Mouse (Mus musculus) G1E (cell line): ENCODE data around the gene Nav1.

Experiments
- CTCF ChIP-seq: IDR thresholded peaks from 2 replicates; pipeline ENCODE4 v1.5.1; 2012; ENCODE audit warnings: low read depth, low read length, inconsistent platforms, mixed read lengths
- GATA1 ChIP-seq: IDR thresholded peaks from 2 replicates; pipeline ENCODE4 v1.6.1; 2012; ENCODE audit warnings: borderline replicate concordance, low read length, inconsistent platforms, mixed read lengths
- GATA2 ChIP-seq: IDR thresholded peaks from 2 replicates; pipeline ENCODE4 v1.6.1; 2012; ENCODE audit warnings: low read depth, low read length, inconsistent platforms, borderline replicate concordance
- POLR2AphosphoS5 ChIP-seq: IDR thresholded peaks from 2 replicates; pipeline ENCODE4 v1.6.1; 2012; ENCODE audit warnings: low read depth, low read length, inconsistent platforms; ENCODE audit not compliant: insufficient replicate concordance
- TAL1 ChIP-seq: conservative IDR thresholded peaks from 2 replicates; pipeline ENCODE4 v1.6.1; 2012; ENCODE audit warnings: low read depth, low read length, inconsistent platforms, mixed read lengths

GRCm38 (mm10) chr1:135490931-135491666, 116.0 kb downstream of the Nav1 start:
- TF ChIP-seq CTCF (no peak), GATA1 (no peak), POLR2AphosphoS5 (no peak), GATA2 (no peak), TAL1 (no peak)
